Mouse (Mus musculus): ENCODE results near the gene Bdh1.

Gene Bdh1

DNA sequence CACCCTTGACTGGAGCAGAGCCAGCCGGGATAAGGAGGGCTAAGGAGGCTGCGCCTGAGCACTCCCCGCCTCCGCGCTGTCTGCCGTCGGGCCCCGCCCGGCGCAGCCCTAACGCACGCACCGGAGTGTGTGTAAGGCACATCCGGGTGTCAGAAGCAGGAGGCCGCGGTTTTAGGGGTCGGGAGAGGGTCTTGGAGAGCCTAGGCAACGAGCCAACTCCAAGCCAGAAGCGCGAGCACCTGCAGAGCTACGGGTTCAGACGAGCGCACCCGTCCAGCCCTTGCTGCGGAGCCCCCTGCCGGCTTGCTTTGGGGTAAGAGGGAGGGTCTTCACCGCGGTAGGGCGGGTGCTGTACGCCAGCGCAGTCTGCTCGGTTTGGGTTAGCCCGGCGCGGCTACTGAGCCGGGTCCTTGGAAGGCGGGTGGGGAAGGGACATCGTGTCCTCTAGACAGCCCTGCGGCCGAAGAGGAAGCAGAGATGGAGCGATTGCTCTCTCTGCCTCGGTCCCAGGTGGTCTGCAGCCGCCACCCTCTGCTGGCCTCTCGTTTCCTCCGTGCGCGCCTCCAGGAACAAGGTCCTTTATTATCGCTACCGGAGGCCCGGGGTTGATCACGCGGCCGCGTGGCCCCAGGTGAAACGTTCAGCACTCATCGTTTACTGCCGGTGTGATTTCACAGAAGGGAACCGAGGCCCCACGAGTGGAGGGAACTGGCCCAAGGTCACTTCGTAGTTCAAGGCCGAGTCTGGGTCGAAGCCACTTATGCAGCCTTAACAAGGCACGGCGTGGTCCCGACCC, 6.8 kb downstream of the Bdh1 start:
- no peak for DNase-seq (ENCODE audit: low spot score)

DNA sequence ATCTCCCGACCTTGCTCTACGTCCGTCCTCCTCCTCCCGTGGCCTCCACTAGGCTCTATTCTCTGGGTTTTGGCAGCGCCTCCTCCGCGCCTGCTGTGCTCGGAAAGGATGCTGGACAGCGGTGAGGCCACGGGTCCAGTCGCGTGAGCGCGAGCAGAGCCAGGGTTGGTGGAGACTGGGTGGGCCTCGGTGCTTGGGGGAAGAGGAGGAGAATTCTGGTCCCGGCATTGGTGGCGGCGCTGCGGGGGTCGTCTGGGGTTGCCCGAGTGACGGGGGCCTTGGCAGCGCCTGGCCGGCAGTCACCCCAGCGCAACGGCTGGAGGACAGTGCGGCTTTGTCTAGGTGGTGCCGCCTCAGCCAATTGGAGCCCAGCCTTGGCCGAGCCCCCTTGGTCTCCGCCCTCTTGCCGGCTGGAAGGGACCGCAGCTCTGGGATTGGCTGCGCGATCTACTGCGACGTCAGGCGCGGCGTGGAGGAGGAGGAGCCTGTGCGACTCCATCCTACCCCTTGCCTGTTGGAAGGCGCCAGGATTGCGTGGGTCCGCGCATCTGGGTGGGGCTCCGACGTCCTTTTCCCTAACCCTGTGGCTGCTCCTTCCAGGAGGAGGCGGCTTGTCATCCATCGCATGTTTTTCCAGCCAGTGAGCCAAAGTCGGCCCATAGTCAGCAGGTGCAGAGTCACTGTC, 7.5 kb downstream of the Bdh1 start:
- peak; percentile 85 for DNase-seq (ENCODE audit: low spot score)

DNA sequence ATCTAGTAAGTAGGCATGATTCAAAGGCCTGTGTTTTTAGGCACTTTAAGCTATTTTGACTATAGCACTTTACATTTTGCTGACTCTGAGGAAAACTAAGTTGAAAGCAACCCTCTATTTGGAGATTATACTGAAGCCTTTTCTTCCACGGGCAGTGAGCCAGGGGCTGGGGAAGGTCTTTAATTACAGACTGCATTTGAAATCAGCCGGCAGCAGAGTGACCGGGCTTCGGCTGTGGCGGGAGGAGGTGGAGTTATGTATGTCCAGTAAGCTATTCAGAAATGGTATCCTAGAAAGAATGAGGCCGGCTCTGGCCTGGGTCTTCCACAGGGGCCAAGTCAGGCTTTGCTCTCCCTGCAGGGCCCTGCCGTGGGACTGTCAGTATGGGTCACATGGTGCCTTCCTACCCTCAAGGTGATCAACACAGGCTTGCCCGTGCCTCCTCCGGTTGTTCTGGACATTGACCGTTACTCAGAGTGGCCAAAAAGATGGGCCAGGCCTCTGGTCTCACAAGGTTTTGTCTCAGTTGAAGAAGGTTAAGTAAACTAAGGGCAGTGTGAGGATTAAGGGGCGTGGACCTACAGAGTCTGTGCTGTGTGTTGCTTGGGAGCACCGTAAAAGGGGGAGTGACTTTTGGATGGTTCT, 11.5 kb downstream of the Bdh1 start:
- DNase-seq (ENCODE audit: low spot score), result no peak

DNA sequence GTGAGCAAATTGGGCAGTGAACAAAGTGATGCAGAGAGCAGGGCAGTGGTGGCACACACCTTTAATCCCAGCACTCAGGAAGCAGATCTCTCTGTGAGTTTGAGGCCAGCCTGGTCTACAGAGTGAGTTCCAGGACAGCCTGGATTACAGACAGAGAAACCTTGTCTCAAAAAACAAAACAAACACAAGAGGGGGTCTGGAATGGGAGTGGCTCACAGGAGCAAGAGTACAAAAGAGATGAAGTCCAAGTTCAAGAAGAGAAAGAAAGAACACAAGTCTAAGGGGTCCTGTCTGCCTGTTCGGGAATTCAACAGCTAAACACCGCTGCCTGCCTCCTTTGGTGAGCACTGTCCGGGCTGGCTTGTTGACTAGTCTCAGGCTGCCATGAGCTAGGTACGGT, 13.1 kb downstream of the Bdh1 start:
- DNase-seq (ENCODE audit: low spot score), result no peak

DNA sequence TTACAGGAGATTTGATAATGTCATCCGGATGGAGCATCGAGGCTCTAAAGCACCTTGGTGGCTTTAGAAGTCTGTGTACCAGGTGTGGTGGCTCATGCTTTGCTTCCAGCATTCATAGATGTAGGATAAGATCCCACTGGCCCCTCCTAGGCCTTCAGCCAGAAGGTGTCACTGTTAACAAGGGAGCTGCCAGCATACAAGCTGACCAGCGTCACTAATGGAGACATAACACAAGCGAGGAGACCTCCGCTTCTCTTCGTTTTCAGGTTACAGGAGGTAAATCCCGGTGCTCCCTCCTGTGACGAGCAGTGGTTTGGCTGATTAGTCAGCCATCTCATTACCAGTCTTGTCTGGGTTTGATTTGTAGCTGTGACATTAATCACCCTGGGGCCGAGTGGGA, 14.0 kb downstream of the Bdh1 start:
- no peak for DNase-seq (ENCODE audit: low spot score)

DNA sequence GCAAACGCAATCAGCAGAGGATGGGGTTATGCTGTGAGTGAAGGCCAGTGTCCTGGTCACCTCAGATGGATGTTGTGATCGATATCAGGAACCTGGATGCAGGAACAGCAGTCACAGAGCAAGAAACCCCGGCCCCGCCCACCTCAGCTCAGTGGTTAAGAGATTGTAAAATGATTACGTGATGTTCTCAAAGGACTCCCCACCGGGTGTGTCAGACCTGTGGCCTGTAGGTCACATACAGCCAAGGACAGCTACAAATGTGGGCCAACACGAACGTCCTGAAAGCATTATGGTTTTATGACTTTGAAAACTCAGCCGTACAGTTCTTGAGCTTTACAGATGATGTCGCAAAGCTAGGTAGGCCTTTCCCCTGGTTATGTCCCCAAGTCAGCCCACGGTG, 15.3 kb downstream of the Bdh1 start:
- no peak for DNase-seq (ENCODE audit: low spot score)

DNA sequence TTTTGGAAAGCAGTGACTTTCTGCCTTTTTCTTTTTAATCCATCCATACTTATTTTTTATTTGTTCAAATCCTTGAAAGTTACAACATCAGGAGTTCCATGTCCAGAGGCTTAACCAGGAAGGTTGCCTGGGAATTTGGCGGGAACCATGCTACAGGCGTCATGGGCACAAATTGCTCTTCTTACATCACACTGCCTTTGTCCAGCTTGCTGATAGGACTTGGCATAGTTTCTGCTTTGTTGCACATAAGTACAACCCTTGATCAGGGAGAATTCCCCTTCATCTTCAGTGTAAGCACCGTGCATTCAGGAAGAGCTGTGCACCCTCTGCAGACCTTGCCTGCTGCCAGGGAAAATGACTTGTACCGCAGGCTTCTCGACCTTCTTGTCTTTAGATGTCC, 17.4 kb downstream of the Bdh1 start:
- DNase-seq (ENCODE audit: low spot score), result no peak

DNA sequence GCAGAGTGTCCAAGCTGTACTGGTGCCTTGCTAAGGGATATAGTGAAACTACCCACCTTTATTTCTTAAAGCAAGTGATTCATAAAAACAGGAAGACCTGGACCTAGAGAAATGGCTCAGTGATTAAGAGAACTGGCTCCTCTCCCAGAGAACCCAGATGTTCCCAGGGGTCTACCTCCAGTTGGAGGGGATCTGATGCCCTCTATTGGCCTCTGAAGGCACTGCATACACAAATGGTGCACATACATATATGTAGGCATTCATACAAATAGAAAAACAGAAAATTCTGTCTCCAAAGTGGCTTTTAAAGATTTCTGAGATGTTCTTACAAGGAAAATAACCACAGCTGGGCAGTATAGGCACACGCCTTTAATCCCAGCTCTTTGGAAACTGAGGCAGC, 18.0 kb downstream of the Bdh1 start:
- DNase-seq (ENCODE audit: low spot score), result no peak

DNA sequence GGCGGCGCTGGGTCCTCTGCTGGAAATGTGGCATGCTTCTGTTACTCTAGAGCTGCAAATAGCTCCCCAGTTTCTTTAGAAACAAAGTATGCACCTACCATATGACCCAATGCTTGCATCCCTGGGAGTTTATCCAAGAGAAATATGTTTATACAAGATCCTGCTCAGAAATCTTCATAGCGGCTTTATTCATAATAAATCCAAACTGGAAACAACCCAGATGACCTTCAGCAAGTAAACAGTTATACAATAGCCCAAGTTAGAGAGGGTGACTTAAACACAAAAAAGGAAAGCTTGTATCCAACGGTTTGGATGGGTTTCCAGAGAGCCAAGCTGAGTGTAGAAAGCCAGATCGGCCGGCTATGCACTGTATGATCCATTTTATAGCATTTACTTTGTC, 22.4 kb downstream of the Bdh1 start:
- no peak for DNase-seq (ENCODE audit: low spot score)

DNA sequence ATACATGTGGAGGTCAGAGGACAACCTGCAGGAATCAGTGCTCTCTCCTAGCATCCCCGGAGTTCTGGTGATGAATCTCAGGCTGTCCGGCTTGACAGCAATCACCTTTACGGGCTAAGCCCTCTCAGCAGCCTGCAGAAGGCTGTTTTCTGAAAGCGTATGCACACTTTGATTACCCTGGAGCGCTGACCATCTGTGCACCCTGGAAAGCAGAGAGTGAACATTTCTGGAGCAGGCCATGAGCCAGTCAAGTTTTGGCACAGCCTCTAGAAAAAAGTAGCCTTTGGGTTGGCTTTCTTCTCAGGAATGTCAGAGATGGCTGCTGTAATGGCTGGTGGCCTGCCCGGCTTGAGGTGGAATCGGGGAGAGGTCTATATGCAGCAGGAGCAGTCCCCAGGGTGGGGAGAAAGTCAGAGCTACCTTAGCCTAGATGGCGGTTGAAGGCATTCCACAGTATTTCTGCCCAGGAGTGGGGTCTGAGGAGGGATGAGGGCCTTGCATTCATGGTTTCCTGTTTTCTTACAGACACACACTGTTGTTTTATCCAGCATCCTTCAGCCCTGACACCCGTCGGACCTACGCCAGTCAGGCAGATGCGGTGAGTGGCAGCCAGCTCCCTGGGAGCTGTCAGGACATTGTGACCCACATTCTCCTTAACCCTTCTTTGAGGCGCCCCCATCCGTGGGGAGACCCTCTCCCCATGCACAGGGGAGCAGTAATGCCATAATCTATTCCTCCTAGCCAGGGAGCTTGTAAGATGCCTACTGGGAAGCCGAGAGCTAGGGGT, 24.2 kb downstream of the Bdh1 start:
- DNase-seq (ENCODE audit: low spot score), result no peak

DNA sequence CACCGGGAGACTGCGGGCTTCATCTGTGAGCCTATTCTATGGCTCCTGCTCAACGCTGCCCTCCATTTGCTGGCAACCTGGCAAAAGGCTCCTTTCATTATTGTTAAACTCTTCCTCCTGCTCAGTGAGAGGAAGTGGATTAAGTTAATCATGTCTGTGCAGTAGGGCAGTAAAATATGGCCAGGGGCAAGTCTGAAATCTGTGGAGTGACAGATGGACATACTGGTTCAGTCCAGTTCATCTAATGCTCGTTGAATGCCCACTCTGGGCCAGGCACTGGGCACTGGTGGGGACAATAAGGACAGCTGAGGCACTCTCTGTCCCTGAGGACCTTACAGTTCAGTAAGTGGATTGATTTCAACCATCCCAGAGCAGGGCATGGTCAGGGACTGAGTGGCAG, 27.9 kb downstream of the Bdh1 start:
- no peak for DNase-seq (ENCODE audit: low spot score)

DNA sequence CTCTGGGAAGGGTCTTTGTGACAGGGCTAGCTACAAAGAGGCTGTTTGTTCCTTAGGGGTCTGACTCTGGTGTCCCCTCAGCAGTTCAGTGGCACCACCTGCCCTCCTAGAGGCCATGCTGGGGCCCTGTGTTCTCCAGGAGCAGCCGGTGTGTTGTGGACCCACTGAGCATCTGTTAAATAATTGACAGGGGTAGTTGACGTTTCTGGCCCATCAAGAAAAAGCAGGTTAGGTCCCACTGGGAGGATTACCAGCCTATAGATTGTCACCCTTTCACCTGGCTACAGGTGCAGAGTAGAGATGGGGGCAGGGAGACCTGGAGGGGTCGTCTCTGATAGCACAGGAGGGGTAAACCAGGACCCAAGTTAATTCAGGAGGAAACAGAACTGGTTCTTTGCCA, 29.2 kb downstream of the Bdh1 start:
- no peak for DNase-seq (ENCODE audit: low spot score)

DNA sequence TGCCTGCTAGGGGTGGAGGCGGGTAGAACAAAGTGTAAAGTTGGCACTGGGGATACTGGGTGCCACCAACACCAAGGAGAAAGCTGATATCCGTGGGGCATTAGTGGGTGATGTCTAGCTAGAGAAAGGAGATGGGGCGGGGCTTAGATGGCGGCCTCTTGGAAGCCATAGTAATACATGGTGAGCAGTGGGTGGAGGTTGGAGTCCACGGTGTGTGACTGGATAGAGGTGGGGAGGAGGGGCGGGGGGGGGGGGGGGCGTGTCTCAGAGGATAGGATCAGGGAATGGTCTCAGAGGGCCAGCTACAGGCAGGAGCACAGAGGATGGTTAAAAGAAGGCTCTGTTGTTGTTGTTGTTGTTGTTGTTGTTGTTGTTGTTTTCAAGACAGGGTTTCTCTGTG, 30.4 kb downstream of the Bdh1 start:
- no peak for DNase-seq (ENCODE audit: low spot score)

DNA sequence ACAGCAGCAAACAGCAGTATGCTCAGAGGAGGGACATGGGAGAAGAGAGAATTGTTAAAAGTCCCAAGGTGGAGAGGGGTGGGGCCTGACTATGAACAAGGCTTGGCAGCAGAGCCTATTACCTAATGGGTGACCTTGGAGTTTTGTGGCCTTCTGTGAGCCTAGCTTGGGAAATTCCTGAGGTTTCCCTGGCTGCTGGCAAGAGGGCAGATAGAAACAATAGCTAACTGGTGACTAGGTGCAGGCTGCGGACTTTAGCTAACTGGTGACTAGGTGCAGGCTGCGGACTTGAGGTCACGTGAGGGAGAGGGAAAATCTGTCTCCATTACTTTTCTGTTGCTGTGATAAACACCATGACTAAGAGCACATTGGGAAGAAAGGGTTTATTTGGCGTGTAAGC, 31.9 kb downstream of the Bdh1 start:
- peak; percentile 22 for DNase-seq (ENCODE audit: low spot score)

DNA sequence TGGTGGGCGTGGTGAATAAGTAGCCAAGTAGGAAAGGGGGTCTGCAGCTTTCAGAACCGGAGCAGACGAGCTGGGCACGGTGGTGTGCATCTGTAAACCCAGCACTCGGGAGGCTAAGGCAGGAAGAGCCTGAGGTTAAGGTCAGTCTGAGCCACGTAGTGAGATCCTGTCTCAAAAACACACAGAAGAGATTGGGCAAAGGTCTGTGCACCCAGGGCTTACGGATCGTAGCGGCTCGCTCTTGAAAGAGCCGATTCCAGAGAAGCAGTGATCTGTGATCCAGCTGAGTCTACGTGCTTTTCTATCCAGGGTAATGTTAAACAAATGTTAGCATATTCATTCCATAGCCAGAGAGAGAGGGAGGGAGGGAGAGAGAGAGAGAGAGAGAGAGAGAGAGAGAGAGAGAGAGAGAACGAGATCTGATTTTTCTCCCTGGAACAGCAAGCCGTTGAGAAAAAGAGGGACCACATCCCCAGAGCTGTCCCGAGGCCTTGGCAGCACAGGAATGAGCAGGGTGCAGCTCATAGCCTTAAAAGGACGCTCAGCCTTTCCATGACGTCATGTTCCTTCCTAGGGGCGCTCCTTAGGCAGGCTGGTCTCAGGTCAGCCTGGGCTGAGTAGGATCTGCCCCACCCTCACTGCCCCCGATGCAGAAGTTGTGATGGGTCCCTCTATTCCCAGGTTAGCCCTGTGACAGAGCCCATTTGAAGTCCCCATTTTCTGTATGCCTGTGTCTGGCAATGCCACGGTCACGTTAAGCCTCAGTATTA, 33.4 kb downstream of the Bdh1 start:
- DNase-seq (ENCODE audit: low spot score), result no peak

DNA sequence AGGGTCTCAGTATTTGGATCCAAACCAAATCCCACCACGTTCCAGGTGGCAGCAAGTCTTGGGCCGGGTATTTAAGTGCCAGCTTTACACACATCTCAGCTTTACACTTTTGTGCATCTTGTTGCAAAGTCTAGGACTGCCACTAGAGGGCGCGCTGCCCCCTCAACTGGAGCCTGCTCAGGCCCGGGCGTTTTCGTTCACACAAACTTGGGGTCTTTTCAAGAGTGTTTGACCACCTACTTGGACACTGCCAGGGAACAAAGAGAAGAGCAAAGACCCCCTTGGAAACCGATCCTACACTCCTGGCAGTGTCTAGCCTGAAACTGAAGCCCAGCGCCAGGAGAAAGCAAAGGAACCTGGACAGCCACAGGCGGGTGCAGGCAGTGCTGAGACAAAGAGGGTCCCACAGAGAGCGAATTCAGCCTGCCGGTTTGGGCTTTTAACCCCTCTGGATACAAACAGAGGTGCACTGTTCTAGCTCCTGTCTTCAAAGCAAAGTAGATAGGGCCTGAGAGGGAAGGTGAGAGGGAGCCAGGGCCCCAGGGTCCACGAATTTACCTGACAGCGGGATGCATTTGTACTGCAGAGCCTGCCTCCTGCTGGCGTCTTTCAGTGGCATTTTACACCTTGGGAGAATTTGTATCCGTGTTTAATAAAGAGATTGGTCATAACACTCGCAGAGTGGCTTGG, 36.3 kb downstream of the Bdh1 start:
- peak; percentile 27 for DNase-seq (ENCODE audit: low spot score)

DNA sequence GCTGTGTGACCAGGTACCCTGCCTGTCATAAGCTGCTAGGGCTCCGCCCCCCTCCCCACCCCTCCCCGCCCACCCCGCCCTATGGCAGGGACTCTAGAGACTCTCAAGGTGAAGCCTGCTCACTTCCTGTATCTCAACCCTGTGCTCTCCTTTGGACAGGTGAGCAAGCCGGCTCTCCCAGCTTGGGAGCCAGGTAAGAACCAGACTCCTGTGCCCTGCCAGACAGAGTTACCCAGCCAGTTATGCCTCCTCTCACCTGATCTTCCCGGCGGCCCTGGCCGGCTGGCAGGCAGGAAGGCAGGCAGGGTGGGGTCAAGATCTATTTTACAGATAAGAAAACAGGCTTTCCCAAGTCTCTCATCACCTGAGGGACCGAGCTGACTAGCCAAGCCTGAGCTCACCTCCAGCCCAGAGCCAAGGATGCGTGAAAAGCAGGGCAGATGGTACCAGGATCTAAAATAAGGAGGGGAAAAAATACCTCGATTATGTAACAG, 37.9 kb downstream of the Bdh1 start:
- peak; percentile 29 for DNase-seq (ENCODE audit: low spot score)

DNA sequence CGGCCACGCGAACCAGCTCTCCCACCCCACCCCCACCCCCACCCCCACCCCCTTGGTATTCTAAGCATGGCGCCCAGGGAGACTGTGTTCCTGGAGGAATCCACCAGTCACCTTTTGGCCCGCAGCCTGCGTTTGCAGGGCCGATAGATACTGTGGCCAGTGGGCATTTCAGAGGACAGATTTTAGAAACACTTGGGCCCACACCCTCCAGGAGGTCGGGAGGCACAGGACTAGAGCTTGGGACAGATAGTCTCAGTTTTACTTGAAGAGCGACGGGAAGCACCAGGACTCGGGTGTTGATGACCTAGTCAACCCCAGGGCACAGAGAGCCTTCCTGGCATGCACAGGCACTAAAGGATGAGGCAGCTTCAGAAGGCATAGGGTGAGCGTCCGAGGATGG, 38.4 kb downstream of the Bdh1 start:
- no peak for DNase-seq (ENCODE audit: low spot score)

DNA sequence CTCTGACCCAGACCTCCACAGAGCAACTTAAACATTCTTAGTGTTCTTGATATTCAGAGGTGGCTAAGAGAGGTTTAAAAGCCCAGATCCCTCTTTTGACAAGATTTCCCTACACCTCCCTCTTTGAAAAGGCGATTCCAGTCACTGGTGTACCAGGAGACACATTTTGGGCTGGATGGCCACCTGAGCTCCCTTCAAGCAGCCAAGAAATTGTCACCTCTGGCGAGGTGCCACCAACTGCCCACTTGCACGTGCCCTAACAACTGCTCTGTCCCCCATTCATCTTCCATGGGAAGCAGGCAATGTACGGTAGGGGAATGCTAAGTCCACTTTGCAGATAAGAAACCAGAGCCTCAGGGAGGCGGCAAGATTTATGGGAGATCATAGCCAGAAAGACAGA, 39.0 kb downstream of the Bdh1 start:
- no peak for DNase-seq (ENCODE audit: low spot score)

DNA sequence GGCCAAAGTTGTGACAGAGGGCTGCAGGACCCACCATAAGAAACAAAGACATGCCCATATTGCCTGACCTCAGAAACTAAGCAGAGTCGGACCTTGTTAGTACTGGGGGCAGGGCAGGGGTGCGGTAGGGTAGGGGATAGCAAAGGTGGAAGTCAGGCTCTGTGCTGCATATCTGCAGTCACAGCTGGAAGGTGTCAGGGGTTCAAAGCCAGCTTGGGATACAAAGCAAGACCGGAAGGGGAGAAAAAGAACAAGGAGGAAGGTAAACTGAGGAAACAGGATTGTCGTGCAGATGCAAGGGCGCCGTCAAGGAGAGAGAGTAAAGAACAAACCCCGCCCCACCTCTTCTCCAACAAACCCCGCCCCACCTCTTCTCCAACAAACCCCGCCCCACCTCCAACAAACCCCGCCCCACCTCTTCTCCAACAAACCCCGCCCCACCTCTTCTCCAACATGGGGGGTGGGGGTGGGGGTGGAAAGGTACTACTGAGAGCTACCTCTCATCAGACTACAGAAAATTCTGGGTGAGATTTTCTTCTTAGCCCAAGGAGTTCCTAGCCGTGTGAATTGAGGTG, 40.1 kb downstream of the Bdh1 start:
- DNase-seq (ENCODE audit: low spot score), result no peak

DNA sequence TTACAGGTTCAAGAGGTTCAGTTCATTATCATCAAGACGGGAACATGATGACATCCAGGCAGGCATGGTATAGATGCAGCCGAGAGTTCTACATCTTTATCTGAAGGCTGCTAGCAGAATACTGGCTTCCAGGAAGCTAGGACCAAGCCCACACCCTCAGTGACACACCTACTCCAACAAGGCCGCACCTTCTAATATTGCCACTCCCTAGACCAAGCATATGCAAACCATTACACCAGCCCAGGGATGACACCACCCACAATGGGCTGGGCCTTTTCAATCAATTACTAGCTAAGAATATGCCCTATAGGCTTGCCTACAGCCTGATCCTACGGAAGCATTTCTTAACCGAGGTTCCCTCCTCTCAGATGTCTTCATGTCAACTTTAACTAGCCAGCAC, 42.9 kb downstream of the Bdh1 start:
- no peak for DNase-seq (ENCODE audit: low spot score)

Data from ovary, adult 18-20 months (tissue).